Mouse (Mus musculus) Patski (cell line): ENCODE results near the gene Tpra1. TPM values are rescaled to one million over a fixed set of nuclear protein-coding genes. Genes with fewer than 3 reads are reported as not detected.

ENCODE experiments used
- ATAC-seq: fragments of 100-300 bp; one replicate; pipeline ENCODE4 v1.8.0; 2021
- CTCF ChIA-PET: fragments of 350-600 bp; sonication (Branson Sonifier 250); formaldehyde crosslinking; loops from one replicate; lab custom pipeline; 2022; ENCODE audit warnings: inconsistent platforms; lab: Charles Lee
- POLR2A ChIA-PET: fragments of 350-600 bp; sonication (Branson Sonifier 250); formaldehyde crosslinking; loops from one replicate; lab custom pipeline; 2022; ENCODE audit warnings: antibody characterized with exemption, inconsistent platforms; lab: Charles Lee
- DNase-seq: peaks from one replicate; pipeline ENCODE4 v3.0.0-alpha.2; 2011; ENCODE audit warnings: low read depth, low spot score
- H3K27me3 ChIP-seq: fragments of 371-371 bp; one replicate; pipeline ENCODE4 v1.5.1; 2021
- CTCF ChIP-seq: fragments of 100-300 bp; IDR thresholded peaks from one replicate; pipeline ENCODE4 v1.5.1; 2021
- in situ Hi-C: fragments of 300-500 bp; cut with MboI; formaldehyde crosslinking; loops from 3 replicates; pipeline ENCODE4 v1.11.1; 2018; ENCODE audit warnings: low pct_unique_long_range_greater_than_20kb, mixed read lengths
- polyA plus RNA-seq: library from polyadenylated mRNA; unstranded; gene quantifications from one replicate; pipeline ENCODE4 v1.2.3, GENCODE M21; 2021

Tpra1 gene
- polyA plus RNA-seq, 1 experiment from 2014 or later: 64.5 TPM

- ATAC-seq (no peak), DNase-seq (no peak)
- ChIA-PET POLR2A (no interaction called here), CTCF (interaction anchor here (0.8 kb wide), 1 partner anchor 10 kb away, joined by 3 read pairs; no protein-coding TSS in a partner anchor)
- H3K27me3 ChIP-seq: no peaks in the 10 kb centered on the region
- TF ChIP-seq CTCF: no peak
- in situ Hi-C loops: loop anchor here (25.0 kb wide), 1 partner anchor 684 kb away; the partner anchor contains the start of gene Gata2
These were observed 30.5 kb upstream of the Tpra1 start for GRCm38 (mm10) chr6:88871546-88871945.

- no peaks in the 10 kb centered on the region for H3K27me3 ChIP-seq
- in situ Hi-C loops: loop anchor here (25.0 kb wide), 1 partner anchor 686 kb away; the partner anchor contains the start of gene Gata2
- TF ChIP-seq CTCF: no peak
- POLR2A ChIA-PET: interaction anchor here (0.7 kb wide), 1 partner anchor 13 kb away, joined by 3 read pairs; no protein-coding TSS in a partner anchor
- no peak for DNase-seq
- CTCF ChIA-PET: interaction anchor here (0.8 kb wide), 1 partner anchor 20 kb away, joined by 3 read pairs; no protein-coding TSS in a partner anchor
- no peak for ATAC-seq
These were observed 29.2 kb upstream of the Tpra1 start for GRCm38 (mm10) chr6:88872811-88873210.

GRCm38 (mm10) chr6:88873965-88874867, 27.8 kb upstream of the Tpra1 start:
- POLR2A ChIA-PET: no interaction called here
- in situ Hi-C loops: loop anchor here (25.0 kb wide), 1 partner anchor 687 kb away; the partner anchor contains the start of gene Gata2
- no peaks in the 10 kb centered on the region for H3K27me3 ChIP-seq
- no peak for TF ChIP-seq CTCF
- DNase-seq: no peak
- peak; percentile 11 for ATAC-seq
- CTCF ChIA-PET: no interaction called here

GRCm38 (mm10) chr6:88874868-88875508, 27.1 kb upstream of the Tpra1 start, which contains the start of gene Podxl2:
Podxl2 (minus strand) TSS chr6:88875044.
- ChIA-PET CTCF (no interaction called here), POLR2A (interaction anchor here (0.9 kb wide), 1 partner anchor 11 kb away, joined by 3 read pairs; no protein-coding TSS in a partner anchor)
- TF ChIP-seq CTCF: no peak
- DNase-seq (no peak), ATAC-seq (peak; percentile 60)
- in situ Hi-C loops: loop anchor here (25.0 kb wide), 1 partner anchor 688 kb away; the partner anchor contains the start of gene Gata2
- no peaks in the 10 kb centered on the region for H3K27me3 ChIP-seq

- no peak for TF ChIP-seq CTCF
- CTCF ChIA-PET: interaction anchor here (1.2 to 1.6 kb wide), 4 partner anchors 10 to 47 kb away, joined by 3 to 4 read pairs (median 3); no protein-coding TSS in a partner anchor
- POLR2A ChIA-PET: no interaction called here
- ATAC-seq (no peak), DNase-seq (no peak)
- in situ Hi-C loops: no loop called here
- H3K27me3 ChIP-seq: no peaks in the 10 kb centered on the region
These were observed 22.6 kb upstream of the Tpra1 start for GRCm38 (mm10) chr6:88879471-88879870.

- ChIA-PET POLR2A (no interaction called here), CTCF (interaction anchor here (1.0 to 1.5 kb wide), 3 partner anchors 9 to 11 kb away, joined by 3 to 5 read pairs (median 3); no protein-coding TSS in a partner anchor)
- TF ChIP-seq CTCF: no peak
- H3K27me3 ChIP-seq: no peaks in the 10 kb centered on the region
- DNase-seq: no peak
- in situ Hi-C loops: no loop called here
- no peak for ATAC-seq
These were observed 20.7 kb upstream of the Tpra1 start for GRCm38 (mm10) chr6:88881334-88881733.

GRCm38 (mm10) chr6:88884195-88884594, 17.9 kb upstream of the Tpra1 start:
- in situ Hi-C loops: no loop called here
- no peak for ATAC-seq
- ChIA-PET CTCF (interaction anchor here (0.9 to 1.0 kb wide), 2 partner anchors 16 to 42 kb away, joined by 3 read pairs; no protein-coding TSS in a partner anchor), POLR2A (no interaction called here)
- H3K27me3 ChIP-seq: no peaks in the 10 kb centered on the region
- no peak for TF ChIP-seq CTCF
- DNase-seq: no peak

GRCm38 (mm10) chr6:88884690-88885089, 17.4 kb upstream of the Tpra1 start:
- no peaks in the 10 kb centered on the region for H3K27me3 ChIP-seq
- ChIA-PET POLR2A (interaction anchor here (0.5 kb wide), 1 partner anchor 40 kb away, joined by 3 read pairs; no protein-coding TSS in a partner anchor), CTCF (interaction anchor here (0.9 to 1.0 kb wide), 2 partner anchors 17 to 43 kb away, joined by 3 read pairs; no protein-coding TSS in a partner anchor)
- no peak for DNase-seq
- in situ Hi-C loops: no loop called here
- TF ChIP-seq CTCF: no peak
- ATAC-seq: no peak

- in situ Hi-C loops: no loop called here
- no peak for TF ChIP-seq CTCF
- ATAC-seq: no peak
- no peak for DNase-seq
- no peaks in the 10 kb centered on the region for H3K27me3 ChIP-seq
- CTCF ChIA-PET: no interaction called here
- POLR2A ChIA-PET: interaction anchor here (0.6 kb wide), 1 partner anchor 13 kb away, joined by 3 read pairs; no protein-coding TSS in a partner anchor
These were observed 16.2 kb upstream of the Tpra1 start for GRCm38 (mm10) chr6:88885644-88886416.
